Mouse (Mus musculus): ENCODE measurements around the gene Ndufs8.

The Ndufs8 gene

DNA sequence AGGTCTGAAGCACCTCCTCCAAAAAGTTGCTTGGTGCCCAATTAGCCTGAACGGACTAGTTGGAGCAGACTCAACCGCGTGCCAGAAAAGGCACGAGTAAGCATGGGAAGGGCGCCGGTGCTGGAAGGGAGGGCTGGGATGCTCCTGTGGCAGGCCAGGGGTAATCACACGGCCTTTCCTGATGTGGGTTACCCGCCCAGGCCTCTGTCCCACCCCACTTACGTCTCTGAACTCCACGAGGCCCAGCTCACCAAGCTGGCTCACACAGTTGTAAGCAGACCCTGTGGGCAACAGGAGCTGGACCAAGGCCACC lies 8.3 kb downstream of the Ndufs8 start:
- DNase-seq (ENCODE audit: low spot score) = no peak

DNA sequence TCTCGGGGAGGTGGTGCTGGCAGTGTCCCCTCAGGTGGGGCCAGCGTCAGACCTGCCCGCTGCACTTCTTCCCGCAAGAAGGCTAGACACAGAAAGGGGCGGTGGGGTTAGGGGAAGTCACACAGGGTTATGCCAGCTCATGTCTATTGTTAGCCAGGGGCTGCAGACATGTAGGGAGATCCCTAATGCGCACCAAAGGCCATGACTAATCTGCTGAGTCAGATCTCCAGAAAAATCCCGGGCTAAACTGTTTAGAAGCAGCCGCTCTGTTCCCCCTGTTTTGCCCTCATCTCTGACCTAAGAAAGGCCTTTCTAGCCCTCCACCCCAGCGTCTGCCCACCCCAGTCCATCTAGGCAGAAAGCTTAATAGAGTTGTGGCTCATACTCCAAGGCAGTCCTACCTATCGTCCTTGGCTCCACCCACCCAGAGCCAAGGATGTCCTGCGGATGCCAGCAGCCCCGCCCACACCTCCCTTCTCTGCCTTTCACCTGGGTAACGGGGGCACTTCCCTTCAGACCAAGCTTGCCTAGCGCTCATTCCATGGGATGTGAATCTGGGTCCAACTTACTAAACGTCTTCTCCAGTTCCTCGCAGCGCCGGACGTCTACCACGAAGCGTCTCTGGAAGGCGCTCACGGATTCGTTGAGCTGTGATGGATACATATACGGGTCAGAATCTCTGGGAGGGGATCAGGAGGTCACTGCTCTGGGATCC lies 8.8 kb downstream of the Ndufs8 start:
- no peak for DNase-seq (ENCODE audit: low spot score)

DNA sequence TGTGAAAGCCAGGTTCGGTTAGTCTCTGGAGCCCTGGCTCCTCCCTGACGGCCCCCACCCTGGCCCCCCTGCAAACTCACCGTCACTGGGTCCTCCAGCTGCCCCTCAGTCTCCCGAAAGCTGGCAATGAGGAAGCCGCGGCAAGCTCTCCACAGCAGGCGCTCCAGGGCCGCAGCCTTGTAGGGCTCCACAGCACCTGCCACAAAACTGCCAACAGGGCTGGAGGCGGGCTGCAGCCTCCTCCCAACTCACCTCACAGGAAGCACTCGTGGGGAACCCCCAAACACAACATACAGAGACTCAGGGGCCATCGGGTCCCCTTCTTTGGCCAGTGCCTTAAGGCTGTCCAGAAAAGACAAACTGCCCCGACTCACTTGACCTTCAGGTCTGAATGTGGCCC lies 9.6 kb downstream of the Ndufs8 start:
- no peak for DNase-seq (ENCODE audit: low spot score)

DNA sequence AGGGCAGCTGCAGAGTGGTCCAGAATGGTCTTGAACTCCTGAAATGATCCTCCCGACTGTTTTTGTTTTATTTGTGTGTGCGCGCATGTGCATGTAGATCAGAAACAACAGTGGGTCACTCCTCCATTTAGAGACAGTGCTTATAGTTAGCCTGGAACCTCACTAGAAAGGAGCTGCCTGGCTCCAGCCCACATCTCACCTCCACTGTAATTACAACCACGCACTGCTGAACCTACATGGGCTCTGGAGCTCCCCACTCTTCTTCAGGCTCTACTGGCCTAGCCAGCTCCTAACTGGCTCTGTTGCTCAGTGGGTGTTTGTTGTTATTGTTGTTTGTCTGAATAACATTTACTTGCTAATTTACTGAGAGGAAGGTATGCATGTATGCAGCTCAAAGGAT lies 13.0 kb downstream of the Ndufs8 start:
- DNase-seq (ENCODE audit: low spot score) = no peak

DNA sequence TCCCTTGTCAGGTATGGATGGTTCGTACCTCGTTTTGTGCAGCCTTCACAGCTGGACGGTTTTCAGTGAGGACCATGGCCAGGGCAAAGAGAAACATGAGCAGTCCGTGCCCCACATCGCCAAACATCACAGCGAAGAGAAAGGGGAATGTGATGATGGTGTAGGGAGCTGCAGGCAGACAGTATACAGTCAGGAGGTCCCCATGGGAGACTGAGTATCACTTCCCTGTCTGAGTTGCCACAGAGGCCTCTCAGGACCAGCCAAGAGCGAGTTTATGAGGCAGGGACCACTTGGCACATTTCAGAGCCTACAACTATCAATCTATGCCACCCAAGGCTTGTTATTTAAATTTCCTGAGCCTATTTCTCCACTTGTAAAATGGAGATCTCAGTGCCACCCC lies 13.6 kb downstream of the Ndufs8 start:
- DNase-seq (ENCODE audit: low spot score) = no peak

DNA sequence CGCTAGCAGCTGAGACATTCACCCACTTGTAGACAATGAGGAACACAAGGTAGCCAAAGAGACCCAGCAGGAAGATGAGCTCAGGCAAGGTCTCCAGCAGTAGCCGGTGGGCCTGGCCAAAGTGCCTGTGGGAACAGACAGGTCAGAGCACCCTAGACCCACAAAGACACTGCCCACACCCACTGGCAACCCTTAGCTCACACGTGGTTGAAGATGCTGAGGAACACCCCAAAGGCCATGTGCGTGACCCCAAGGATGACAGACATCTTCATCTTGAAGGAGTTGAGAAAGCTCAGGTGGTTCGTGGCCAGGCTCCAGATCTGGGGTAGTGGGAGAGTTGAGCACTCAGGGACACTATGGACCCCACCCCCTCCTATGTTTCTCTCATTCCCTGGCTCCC lies 15.0 kb downstream of the Ndufs8 start:
- DNase-seq (ENCODE audit: low spot score) = no peak

DNA sequence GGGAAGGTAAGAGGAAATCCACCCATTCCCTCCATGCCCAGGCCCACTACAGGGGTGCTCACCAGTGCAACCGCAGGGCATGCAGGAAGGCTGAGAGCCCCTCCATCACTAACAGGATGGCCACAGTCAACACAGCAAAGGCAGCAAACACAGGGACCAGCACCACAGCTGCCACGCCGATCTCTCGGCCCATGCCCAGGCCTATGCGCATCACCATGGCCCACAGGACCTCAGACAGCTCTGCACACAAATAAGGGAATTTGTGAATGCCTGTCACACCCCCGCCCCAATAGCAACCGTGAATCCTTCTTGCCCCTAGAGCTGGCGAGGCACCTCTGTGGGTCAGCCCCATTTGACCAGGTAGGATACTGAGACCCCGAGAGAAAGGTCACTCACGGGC lies 16.4 kb downstream of the Ndufs8 start:
- DNase-seq (ENCODE audit: low spot score) = no peak

DNA sequence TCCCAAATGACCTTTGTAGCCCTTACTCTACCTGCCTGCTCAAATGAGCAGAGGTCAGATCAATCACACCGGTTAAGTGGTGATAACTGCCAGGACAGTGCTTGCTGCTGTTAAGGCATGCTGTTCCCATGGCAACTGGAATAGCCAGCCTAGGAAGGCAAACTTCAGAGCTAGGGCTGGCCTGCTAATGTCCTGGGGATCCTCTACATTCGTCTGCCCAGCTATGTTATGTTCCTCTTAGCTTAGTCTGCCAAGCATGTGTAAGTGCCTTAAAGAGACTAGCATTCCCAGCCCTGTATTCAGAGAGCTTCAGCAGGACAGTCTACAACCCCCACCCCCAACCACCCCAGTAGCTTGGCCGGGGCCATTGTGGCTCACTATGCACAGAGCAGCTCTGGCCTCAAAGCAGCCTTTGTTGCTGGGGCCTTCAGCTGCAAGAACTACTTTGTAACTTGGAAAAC lies 17.4 kb downstream of the Ndufs8 start:
- peak; percentile 73 for DNase-seq (ENCODE audit: low spot score)

DNA sequence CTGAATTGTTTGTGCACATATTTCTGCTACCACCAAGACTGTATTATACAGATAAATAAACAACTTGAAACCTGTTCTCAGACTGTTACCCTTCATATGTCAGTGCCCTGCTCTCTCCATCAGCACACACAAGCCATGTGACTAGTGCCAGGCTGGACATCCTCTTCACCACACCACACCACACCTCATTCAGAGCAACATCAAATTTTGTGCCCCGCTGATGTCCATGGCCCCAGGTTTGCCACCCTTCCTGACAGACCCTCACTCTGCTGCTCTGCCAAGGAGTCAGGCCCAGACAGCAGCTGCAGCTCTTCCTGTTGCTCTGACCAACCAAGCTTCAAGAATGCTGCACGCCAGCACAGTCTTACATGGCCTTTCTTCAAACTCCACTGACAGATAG lies 18.3 kb downstream of the Ndufs8 start:
- no peak for DNase-seq (ENCODE audit: low spot score)

DNA sequence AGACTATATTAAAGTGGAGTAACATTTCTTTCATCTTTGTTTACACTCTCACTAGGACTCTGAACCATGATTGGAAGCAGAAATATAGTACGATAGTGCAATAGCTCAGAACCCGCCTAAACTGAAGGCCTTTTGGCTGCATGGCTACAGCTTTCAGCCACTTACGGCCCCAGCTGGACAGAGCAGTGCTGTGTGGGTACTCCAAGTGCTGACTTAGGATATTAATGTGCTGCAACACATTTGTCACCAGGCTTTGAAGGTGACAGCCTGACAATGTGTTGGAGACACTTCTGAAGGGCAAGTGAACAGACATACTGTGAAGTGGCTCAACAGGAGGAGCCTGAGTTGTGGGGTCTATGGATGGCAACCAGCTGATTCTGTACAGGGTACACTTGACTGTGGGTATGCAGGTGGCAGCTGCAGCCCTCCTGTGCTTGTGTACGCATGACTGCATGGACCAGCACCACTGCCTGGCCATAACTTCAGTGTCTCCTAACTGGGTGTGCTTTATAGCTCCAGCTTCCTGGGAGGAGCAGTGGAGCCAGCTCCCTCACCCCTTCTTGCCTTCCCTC lies 18.9 kb downstream of the Ndufs8 start:
- DNase-seq (ENCODE audit: low spot score) = no peak

DNA sequence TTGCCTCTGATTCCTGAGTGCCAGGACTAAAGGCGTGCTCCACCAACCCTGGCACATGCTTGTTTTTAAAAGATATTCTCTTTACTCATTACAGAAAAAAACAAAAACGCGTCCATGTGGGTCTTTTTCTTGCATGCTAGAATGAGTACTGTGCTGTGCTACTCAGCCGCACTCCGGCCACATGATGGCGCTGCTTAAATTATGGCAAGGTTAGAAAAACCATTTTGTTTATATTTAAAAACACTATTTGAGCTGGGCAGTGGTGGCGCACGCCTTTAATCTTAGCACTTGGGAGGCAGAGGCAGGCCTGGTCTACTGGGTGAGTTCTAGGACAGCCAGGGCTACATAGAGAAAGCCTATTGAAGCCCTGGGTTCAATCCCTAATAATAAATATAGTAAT lies 22.4 kb downstream of the Ndufs8 start:
- DNase-seq (ENCODE audit: low spot score) = no peak

DNA sequence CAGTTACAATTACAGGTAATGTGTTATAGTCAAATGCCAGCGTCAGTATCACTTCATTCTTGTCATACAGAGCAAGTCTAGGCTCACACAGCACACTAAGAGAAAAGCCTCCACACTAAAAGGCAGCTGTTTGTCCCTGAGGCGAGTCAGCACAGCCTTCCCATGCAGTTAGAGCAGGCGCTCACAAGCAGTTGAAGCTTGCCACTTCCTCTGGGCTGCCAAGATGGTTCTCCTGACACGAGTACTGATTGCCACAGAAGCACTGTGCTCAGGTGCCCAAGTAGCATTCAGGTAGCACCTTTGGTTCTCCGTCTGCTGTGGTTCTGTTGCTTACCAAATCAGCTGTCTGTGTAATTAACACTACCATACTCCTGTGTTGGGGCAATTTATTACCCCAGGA lies 23.5 kb downstream of the Ndufs8 start:
- no peak for DNase-seq (ENCODE audit: low spot score)

DNA sequence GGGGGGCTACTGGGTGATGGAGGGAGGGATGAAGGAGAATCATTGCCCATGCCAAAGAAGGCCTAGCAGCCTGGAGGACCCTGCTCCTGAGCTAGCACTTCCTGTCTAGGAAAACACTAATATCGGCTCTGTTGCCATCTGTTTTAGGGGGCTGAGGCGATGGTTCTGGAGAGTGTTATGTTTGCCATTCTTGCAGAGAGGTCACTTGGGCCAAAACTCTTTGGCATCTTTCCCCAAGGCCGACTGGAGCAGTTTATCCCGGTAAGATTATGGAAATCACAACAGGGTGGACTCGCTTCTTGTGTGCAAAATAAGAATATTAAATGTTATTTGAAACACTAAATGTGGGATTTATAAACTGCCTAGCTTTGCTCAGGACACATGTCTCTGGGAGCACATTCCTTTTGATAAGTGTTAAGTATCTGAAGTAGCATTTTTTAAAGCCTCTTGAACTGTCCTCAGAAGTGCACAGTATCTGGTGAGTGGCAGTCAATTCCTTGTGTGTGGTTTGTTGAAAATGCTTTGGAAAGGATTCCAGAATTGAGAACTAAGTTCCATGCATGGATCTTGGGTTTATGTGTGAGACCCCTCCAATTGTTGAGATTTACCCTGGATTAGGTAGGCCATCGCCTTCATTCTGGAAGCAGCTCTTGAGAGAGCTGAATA lies 28.1 kb downstream of the Ndufs8 start:
- DNase-seq (ENCODE audit: low spot score) = no peak

DNA sequence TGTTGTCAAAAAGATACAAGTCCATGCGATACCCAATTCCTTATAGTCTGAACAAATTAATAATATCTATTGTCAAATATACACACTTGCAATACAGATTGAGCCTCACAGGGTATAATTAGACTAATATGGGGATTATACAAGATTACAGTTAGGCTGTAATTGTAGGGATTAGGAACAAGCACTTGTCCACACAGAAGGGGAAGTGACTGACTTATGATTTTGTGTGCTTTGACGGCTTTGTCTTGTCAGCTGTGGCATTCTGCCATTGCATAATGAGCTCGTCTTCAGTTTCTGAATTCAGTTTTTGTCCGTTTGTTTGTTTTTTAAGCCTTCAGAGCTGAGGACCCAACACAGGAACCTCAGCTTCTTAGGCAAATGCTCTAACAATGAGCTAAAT lies 30.4 kb downstream of the Ndufs8 start:
- DNase-seq (ENCODE audit: low spot score) = no peak

DNA sequence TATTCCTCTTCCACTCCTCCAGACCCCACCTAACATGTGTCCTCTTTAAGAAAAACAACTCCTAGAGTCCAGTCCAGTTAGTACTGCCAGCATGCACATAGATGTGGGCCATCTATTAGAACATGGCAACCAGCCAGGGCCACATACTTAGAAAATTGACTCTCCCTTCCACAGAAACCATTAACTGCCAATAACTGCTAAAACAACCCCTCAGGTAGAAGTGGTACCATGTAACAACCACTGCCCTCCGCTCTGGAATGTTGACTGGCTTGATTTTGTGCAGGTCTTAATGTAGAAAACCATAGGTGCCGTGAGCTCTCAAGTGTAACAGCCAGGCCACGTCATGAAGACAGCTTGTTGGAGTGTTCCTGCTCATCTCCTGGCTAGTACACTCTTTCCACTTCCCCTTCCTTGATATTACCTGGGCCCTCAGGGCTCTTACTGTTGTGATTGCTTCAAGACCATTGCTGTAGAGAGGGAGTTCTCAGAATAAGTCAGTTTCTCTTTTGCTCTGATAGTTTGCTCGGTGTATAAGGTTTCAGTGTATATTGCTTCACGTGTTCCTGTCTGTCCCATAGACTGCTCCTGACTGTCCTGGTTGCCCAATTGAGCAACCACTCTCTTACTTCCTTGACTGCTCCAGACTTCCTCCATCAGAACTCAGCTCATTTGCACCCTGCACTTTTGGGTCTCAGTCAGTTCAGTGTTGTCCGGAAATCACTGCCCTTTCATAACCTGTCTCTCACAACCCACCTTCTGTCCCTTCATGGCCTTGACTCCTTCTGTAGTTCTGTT lies 32.3 kb downstream of the Ndufs8 start:
- DNase-seq (ENCODE audit: low spot score) = no peak

DNA sequence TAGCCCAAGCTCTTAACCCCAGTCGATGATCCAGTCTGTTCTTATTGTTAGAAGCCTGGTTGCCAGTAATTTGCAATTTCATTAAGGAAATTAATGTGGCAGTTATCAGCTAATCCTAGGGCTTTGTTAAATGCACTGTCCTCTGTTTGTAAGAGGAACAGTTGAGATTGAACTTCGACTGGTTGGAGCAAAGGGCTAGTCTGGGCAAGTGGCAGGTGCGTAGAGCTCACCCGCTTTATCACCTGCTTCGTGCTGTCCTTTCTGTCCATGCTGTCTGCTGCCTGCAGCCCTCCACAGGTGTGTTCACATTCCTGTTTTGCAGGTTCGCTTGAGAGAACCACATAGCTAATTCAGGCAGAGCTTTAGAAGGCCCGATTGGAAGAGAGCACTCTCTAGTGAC lies 37.5 kb downstream of the Ndufs8 start:
- DNase-seq (ENCODE audit: low spot score) = no peak

DNA sequence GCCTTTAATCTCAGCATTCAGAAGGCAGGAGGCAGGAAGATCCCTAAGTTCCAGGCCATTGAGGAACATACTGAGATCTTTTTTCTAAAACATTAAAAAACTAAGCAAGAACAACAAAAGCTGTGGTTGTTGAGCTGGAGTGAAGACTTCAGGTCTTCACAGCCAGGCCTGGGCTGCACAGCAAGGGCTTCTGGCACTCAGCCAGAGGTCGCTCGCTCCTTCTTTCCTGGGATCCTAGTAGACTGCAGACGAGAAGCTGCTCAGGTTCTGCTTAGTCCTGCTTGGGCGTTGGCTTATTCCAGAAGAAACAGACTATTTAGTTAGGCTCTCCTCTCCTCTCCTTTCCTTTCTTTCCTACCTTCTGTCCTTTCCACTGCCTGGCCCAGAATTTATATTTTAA lies 40.2 kb downstream of the Ndufs8 start:
- no peak for DNase-seq (ENCODE audit: low spot score)

DNA sequence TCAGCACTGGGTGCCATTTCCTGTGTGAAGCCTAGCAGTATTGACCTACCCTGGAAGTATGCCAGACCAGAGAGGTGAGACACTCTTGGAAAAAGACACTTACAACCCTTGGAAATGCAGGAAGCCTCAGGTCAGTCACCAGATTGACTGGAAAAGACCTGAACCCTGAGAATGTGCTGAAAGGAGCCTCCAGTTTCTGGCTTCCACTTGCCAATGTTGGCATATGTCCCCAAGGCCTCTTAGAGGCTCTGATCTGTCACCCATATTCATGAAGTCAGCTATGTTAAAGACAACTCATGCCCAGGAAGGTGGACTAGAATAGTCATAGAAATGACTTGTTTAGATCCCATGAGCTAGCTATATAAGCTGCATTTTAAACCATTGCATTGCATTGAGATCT lies 41.1 kb downstream of the Ndufs8 start:
- DNase-seq (ENCODE audit: low spot score) = no peak

DNA sequence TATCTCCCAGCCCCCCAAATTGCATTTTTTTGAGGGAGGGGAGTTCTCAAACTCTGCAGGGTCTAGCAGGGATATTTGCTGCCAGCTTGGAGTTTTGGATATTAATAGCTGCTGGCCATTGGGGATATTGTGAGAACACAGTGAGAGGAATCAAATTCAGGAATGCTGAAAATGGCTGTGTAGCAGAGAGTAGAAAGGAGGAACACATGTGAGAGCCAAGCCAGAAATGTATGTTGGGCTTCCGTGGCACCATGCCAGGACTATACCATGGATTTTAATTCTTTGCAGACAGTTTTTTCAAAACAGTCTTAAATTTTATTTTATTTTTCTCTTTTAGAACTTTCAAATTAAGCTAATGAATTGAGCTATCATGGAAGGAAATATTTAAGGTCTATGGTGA lies 44.3 kb downstream of the Ndufs8 start:
- no peak for DNase-seq (ENCODE audit: low spot score)

DNA sequence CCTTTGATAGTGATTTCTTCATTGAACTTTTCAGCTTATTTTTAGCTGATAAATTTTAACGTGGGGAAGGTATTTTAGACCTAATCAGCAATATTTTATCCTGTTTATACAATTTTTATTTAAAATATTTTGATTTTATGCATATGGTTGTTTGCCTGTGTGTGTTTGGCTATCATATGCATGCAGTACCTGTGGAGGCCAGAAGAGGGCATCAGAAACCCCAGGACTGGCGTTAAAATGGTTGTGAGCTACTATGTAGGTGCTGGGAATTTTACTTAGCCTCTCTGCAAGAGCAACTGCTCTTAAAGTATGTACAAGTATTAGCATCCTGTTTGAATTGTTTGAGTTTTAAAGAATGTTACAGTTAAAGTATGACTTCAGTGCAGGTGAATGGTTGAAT lies 47.6 kb downstream of the Ndufs8 start:
- DNase-seq (ENCODE audit: low spot score) = no peak

DNA sequence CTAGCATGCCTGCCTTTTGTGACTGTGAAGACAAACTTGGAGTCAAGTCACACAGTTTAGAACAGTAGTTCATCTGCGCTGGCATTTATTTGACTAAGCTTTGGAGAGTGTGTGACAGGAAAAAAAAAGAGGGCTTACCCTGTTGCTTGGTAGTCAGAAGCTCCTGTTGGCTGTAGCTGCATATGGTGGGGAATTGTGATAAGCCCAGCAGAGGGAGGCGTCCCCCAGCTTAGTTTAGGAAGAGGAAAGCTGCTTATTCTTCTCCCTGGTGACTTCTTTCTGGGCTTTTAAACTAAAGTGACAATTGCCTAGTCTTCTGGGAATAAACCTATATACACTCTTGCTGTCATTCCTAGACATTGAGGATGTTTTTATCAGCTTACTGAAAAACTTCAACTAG lies 49.9 kb downstream of the Ndufs8 start:
- DNase-seq (ENCODE audit: low spot score) = no peak

Data from yolk sac, embryonic 10.5 days (tissue).